Mouse (Mus musculus) midbrain, embryonic 14.5 days (tissue): ENCODE data around the gene Igf1r. TPM values are rescaled to one million over a fixed set of nuclear protein-coding genes. Genes with fewer than 3 reads are reported as not detected.

Experiments
- ATAC-seq: fragments of 200-750 bp; cut with Nextera tagmentation; 2 replicates; pipeline ENCODE4 v1.8.0; 2017; ENCODE audit warnings: moderate number of reproducible peaks, moderate library complexity; ENCODE audit not compliant: low FRiP score, low TSS enrichment
- DNase-seq: peaks from one replicate; pipeline ENCODE4 v3.0.0-alpha.2; 2015
- H3K27ac ChIP-seq: fragments of 300-500 bp; sonication (generic); replicated peaks from 2 replicates; pipeline ENCODE4 v1.5.1; 2014; ENCODE audit warnings: mild to moderate bottlenecking, low read depth, low read length, moderate library complexity
- H3K27me3 ChIP-seq: fragments of 300-500 bp; sonication (generic); 2 replicates; pipeline ENCODE4 v1.6.1; 2014; ENCODE audit warnings: low read length, control low read depth, mixed read lengths; ENCODE audit not compliant: control insufficient read depth, insufficient read depth
- H3K36me3 ChIP-seq: fragments of 300-500 bp; sonication (generic); 2 replicates; pipeline ENCODE4 v1.6.1; 2014; ENCODE audit warnings: low read length, control low read depth; ENCODE audit not compliant: control insufficient read depth, insufficient read depth
- H3K4me1 ChIP-seq: fragments of 300-500 bp; sonication (generic); 2 replicates; pipeline ENCODE4 v1.6.1; 2014; ENCODE audit warnings: mild to moderate bottlenecking, antibody characterized with exemption, low read length, control low read depth; ENCODE audit not compliant: control insufficient read depth, insufficient read depth
- H3K4me2 ChIP-seq: fragments of 300-500 bp; sonication (generic); 2 replicates; pipeline ENCODE4 v1.6.1; 2014; ENCODE audit warnings: mild to moderate bottlenecking, low read length, moderate library complexity
- H3K4me3 ChIP-seq: fragments of 300-500 bp; sonication (generic); replicated peaks from 2 replicates; pipeline ENCODE4 v1.5.1; 2014; ENCODE audit warnings: low read depth, low read length
- H3K9ac ChIP-seq: fragments of 300-500 bp; sonication (generic); replicated peaks from 2 replicates; pipeline ENCODE4 v1.6.1; 2014; ENCODE audit warnings: mild to moderate bottlenecking, low read length, moderate library complexity
- H3K9me3 ChIP-seq: fragments of 300-500 bp; sonication (generic); 2 replicates; pipeline ENCODE4 v1.6.1; 2016; ENCODE audit warnings: low read length, control low read depth, mixed read lengths; ENCODE audit not compliant: control insufficient read depth
- WGBS: fragments of 180-500 bp; shearing (Covaris S2); extraction: QIAGEN DNeasy Blood & Tissue Kit; methylation state at CpG from one replicate; pipeline ENCODE4 v1.1.7; 2014; 5-methylcytosine and 5-hydroxymethylcytosine counted together
- polyA plus RNA-seq: library from polyadenylated mRNA; unstranded; fragments of >200 nt; fragmentation: Nextera tagmentation; extraction: Ambion mirVana; gene quantifications from 2 replicates; pipeline ENCODE4 v1.2.1, GENCODE M21; 2014

The Igf1r gene
- polyA plus RNA-seq, 1 experiment from 2014 or later: 25.8 TPM

DNA sequence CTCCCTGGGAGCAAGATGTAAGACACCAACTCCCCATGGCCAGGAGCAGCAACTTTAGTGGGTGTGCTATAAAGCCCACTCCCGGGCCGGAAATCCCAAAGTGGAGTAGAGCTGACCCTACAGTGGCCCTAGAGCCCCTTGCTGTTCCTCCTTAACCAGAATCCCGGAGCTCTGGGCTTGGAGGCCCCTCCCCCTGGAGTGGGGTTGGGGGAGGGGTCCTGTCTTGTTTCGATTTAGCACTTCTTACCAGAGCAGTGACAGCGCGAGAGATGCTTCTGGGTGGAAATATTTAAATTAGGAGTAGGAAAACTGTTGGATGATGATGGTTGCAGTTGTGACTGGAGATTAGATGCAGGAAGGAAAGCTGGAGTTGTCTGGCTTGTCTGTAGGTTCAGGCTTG lies 275.9 kb downstream of the Igf1r start:
- H3K27ac ChIP-seq: no peak overlapping the region; the same call in 1 of the 2 replicates
- H3K9ac ChIP-seq: no peak overlapping the region
- DNase-seq (peak; percentile 43), ATAC-seq (no peak)
- no peaks in the 10 kb centered on the region for H3K9me3 ChIP-seq
- peaks cover 5% of the 10 kb centered on the region; the same call in 1 of the 2 replicates for H3K4me1 ChIP-seq
- 36% methylated on average over 6 of the region's 6 CpGs for WGBS
- H3K36me3 ChIP-seq: peaks cover 42% of the 10 kb centered on the region
- H3K27me3 ChIP-seq: no peaks in the 10 kb centered on the region
- H3K4me2 ChIP-seq: no peak overlapping the region
- no peak overlapping the region for H3K4me3 ChIP-seq

DNA sequence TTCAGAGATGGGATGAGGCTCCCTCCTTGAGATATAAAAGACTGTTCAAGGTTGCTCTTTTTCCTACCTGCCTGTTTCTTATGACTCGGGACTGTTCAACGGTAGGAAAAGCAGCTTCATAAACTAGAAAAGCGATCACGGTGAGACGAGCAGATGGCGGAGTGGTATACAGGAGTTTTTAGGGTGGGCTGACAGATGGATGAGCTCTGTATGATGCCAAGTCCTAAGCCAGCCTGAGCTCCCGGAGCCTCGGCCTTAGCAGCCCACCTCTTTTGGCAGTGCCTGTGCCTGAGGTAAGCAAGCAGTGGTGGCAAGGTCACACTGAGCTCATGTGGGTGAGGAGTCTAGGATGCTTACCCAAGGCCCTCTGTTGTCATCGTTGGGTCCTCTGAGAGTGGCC lies 278.2 kb downstream of the Igf1r start:
- ATAC-seq (no peak), DNase-seq (no peak)
- Histone ChIP-seq H3K4me1 (peaks cover 12% of the 10 kb centered on the region; the same call in 1 of the 2 replicates), H3K4me3 (no peak overlapping the region), H3K9me3 (no peaks in the 10 kb centered on the region), H3K9ac (no peak overlapping the region), H3K27ac (no peak overlapping the region), H3K4me2 (no peak overlapping the region), H3K27me3 (no peaks in the 10 kb centered on the region), H3K36me3 (peaks cover 32% of the 10 kb centered on the region)
- 89% methylated on average over 9 of the region's 9 CpGs for WGBS

DNA sequence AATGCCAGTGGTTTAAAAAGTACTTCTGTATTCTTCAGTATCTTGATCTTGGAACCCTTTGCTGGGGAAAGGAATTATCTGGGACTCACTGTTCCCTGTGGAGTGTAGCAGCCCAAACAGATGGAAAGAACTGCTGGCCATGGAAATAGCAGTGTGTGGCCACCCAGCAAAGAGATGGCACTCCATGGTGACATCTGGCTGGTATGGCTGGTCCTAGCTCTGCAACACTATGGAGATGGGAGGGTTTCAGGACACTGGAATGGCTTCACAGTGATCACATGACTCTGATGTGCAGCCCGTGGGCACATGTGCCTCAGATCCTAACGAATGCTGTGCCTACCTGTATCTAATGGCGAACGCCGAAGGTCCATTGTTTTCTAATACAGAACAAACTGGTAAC lies 279.9 kb downstream of the Igf1r start:
- ATAC-seq (no peak), DNase-seq (no peak)
- Histone ChIP-seq H3K27ac (no peak overlapping the region), H3K4me2 (no peak overlapping the region), H3K27me3 (no peaks in the 10 kb centered on the region), H3K4me1 (peaks cover 16% of the 10 kb centered on the region; the same call in 1 of the 2 replicates), H3K36me3 (peaks cover 22% of the 10 kb centered on the region), H3K4me3 (no peak overlapping the region), H3K9ac (no peak overlapping the region), H3K9me3 (no peaks in the 10 kb centered on the region)
- 90% methylated on average over 5 of the region's 5 CpGs for WGBS

DNA sequence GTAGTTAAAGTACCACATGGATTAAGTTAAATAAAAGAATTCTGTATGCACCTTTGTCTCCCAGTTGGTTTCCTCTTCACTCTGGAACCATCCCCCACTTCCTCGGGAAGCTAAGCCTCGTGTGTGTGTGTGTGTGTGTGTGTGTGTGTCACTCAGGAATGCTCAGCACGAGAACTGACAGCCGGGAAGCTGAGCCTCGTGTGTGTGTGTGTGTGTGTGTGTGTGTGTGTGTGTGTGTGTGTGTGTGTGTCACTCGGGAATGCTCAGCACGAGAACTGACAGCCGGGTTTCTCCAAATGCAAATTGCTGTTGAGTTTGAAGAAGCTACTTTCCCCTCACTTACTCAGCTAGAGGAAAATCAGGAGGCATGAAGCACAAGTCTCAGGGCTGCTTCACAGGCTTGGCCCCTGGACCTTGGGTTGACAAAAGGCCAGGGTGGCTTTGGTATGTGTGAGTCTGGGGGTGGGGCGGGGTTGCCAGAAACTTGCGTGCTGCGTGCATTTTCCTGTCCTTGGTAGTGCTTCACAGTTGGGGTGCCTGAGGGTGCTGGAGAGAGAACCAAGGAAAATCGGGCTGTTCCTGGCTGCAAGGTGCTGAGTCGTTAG lies 281.1 kb downstream of the Igf1r start:
- no peak overlapping the region for H3K9ac ChIP-seq

DNA sequence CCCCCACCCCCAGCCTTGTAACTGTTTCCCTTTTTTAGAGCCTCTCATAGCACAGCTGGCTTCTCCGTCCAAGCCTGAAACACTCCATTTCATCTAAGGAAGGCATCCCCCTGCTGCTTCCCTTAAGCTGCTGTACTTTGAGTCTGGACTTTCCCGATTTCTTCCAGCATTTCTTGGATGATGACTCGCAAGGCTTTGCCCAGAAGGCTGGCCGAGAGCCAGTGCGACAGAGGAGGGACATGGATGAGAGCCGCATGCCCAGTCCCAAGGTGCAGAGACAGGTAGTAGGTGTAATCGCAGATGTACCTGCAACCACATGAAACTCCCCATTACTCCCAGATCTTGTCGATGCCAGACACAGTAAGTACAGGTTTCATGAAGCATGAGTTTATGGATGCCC lies 284.2 kb downstream of the Igf1r start:
- Histone ChIP-seq H3K4me3 (no peak overlapping the region), H3K4me1 (0 out of 2 replicates have a peak, but pooled peaks cover 11% of the 10 kb centered on the region), H3K27ac (no peak overlapping the region), H3K36me3 (peaks cover under 1% of the 10 kb centered on the region; the same call in 1 of the 2 replicates), H3K9me3 (no peaks in the 10 kb centered on the region), H3K4me2 (no peak overlapping the region), H3K27me3 (no peaks in the 10 kb centered on the region), H3K9ac (no peak overlapping the region)
- WGBS: 80% methylated on average over 8 of the region's 8 CpGs
- DNase-seq (no peak), ATAC-seq (no peak)

More for the DNA sequence above, 281.1 kb downstream of the Igf1r start:
- 26% methylated on average over 13 of the region's 13 CpGs for WGBS
- H3K27ac ChIP-seq: no peak overlapping the region
- peaks cover 22% of the 10 kb centered on the region for H3K36me3 ChIP-seq
- ATAC-seq (peak; percentile 60; the same call in 1 of the 2 replicates), DNase-seq (peak; percentile 75)
- H3K4me2 ChIP-seq: no peak overlapping the region
- 0 out of 2 replicates have a peak, but pooled peaks cover 11% of the 10 kb centered on the region for H3K4me1 ChIP-seq
- no peaks in the 10 kb centered on the region for H3K9me3 ChIP-seq
- H3K27me3 ChIP-seq: no peaks in the 10 kb centered on the region
- no peak overlapping the region for H3K4me3 ChIP-seq

DNA sequence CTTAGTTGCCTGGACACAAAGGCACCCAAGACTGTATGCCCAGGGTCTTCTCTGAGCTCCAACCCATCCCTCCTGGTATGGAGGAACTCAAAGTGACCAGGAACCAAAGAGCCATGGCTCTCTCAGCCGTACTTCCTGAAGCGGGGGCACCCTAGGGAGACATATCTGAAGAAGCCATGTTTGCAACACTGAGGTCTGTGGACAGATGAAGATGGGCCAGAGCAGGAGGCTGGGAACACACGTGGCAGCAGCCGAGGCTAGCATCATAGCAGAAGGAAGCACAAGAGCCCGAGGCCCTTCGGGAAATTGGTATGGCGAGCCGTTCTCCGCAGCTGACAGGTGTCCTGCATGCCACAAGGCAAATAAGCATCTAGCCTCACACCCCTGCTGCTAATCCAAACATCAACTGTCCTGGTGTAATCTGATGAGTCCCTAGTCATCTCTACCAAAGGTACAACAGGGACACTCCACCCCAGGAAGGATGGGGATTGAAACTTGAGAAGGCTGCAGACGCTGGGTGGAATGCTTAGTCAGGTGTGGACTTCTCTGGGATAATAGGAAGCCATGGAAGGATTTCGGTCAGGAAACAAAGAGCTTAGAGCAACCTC lies 286.7 kb downstream of the Igf1r start:
- no peaks in the 10 kb centered on the region for H3K27me3 ChIP-seq
- H3K4me2 ChIP-seq: no peak overlapping the region
- H3K36me3 ChIP-seq: no peaks in the 10 kb centered on the region
- 0 out of 2 replicates have a peak, but pooled peaks cover 3% of the 10 kb centered on the region for H3K4me1 ChIP-seq
- H3K4me3 ChIP-seq: no peak overlapping the region
- no peak for ATAC-seq
- H3K27ac ChIP-seq: no peak overlapping the region
- no peaks in the 10 kb centered on the region for H3K9me3 ChIP-seq
- WGBS: 70% methylated on average over 11 of the region's 11 CpGs
- no peak for DNase-seq
- H3K9ac ChIP-seq: no peak overlapping the region

DNA sequence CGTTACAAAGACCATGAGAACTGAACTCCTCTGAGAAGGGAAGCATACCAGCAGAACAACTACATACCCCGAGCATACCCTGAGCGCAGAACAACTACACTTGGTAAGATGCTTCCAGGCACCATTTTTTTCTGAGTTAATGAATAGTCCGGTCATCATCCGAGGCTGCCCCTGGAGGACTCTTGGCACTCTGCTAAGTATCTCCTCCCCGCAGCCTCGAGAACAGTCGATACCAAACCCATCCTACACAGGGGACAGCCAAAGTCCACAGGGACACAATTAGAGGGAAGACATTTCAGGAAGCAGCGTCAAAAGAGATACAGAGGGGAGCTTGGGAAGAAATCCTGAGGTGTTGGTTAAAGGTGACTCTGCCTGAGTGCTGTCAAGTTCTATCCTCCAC lies 288.6 kb downstream of the Igf1r start:
- WGBS: 73% methylated on average over 9 of the region's 9 CpGs

DNA sequence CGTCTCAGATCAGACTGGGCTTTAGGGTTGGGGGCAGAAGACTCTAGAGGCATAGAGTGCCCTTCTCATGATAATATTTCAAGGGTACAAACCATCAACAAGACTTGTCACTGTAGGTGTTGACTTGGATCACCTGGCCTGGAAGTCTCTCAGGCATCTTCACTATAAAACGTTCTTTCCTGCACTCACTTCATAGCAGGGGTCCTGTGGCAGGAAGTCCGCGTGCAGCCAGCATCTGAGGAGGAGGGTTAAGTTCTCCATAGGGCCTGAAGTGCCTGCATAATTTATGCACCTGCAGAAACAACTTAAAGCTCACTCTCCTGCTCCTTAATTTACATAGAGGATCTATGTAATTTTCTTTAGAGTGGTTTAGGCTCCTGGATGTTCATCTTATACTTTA lies 293.1 kb downstream of the Igf1r start:
- 50% methylated on average over 4 of the region's 4 CpGs for WGBS
- H3K4me3 ChIP-seq: no peak overlapping the region

More for the DNA sequence above, 288.6 kb downstream of the Igf1r start:
- H3K9ac ChIP-seq: no peak overlapping the region
- H3K9me3 ChIP-seq: no peaks in the 10 kb centered on the region
- no peak overlapping the region for H3K4me2 ChIP-seq
- no peaks in the 10 kb centered on the region for H3K36me3 ChIP-seq
- H3K4me1 ChIP-seq: 0 out of 2 replicates have a peak, but pooled peaks cover 3% of the 10 kb centered on the region
- no peak overlapping the region for H3K27ac ChIP-seq
- ATAC-seq: no peak
- no peak for DNase-seq
- no peaks in the 10 kb centered on the region for H3K27me3 ChIP-seq
- no peak overlapping the region for H3K4me3 ChIP-seq

DNA sequence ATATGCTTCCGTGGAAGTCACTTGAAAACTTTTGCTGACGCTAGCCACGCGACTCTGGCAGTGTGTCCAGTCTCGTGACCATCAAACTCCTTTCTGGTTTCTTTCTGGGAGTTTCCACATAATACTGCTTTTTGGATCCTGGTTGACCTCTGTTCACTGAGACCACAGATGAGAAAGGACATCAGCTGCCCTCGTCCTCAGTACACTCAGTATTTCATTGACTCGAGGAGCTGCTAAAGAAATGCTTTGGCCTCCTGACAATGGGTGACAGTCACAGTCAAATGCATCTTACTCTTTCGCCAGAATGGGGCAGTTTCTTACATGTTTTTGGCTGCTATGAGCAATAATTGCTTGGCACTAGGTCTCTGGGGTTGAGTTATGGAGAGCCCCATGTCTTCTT lies 293.6 kb downstream of the Igf1r start:
- no peaks in the 10 kb centered on the region for H3K27me3 ChIP-seq
- H3K4me3 ChIP-seq: no peak overlapping the region
- H3K9me3 ChIP-seq: peaks cover 4% of the 10 kb centered on the region; the same call in 1 of the 2 replicates
- no peaks in the 10 kb centered on the region for H3K4me1 ChIP-seq
- 83% methylated on average over 8 of the region's 8 CpGs for WGBS
- H3K36me3 ChIP-seq: no peaks in the 10 kb centered on the region
- H3K9ac ChIP-seq: no peak overlapping the region
- DNase-seq: no peak
- no peak overlapping the region for H3K4me2 ChIP-seq
- no peak overlapping the region for H3K27ac ChIP-seq
- ATAC-seq: no peak

More for the DNA sequence above, 293.1 kb downstream of the Igf1r start:
- Histone ChIP-seq H3K4me2 (no peak overlapping the region), H3K9me3 (peaks cover 4% of the 10 kb centered on the region; the same call in 1 of the 2 replicates), H3K9ac (no peak overlapping the region), H3K4me1 (no peaks in the 10 kb centered on the region), H3K27me3 (no peaks in the 10 kb centered on the region), H3K36me3 (no peaks in the 10 kb centered on the region), H3K27ac (no peak overlapping the region)
- DNase-seq: no peak
- ATAC-seq: no peak
